Mouse (Mus musculus): ENCODE data around the gene Tex36.

The Tex36 gene

GRCm38 (mm10) chr7:133583216-133583615, 18.7 kb downstream of the Tex36 start:
- no peak for DNase-seq

- DNase-seq, result no peak
These were observed 21.7 kb downstream of the Tex36 start for GRCm38 (mm10) chr7:133580296-133580640.

GRCm38 (mm10) chr7:133579491-133580295, 22.3 kb downstream of the Tex36 start:
- DNase-seq, result no peak

- DNase-seq, result no peak
These were observed 25.1 kb downstream of the Tex36 start for GRCm38 (mm10) chr7:133576825-133577224.

GRCm38 (mm10) chr7:133576281-133576680, 25.7 kb downstream of the Tex36 start:
- DNase-seq, result no peak

- DNase-seq, result peak; percentile 33
These were observed 30.0 kb downstream of the Tex36 start for GRCm38 (mm10) chr7:133571927-133572326.

- no peak for DNase-seq
These were observed 32.6 kb downstream of the Tex36 start for GRCm38 (mm10) chr7:133569194-133569880.

- DNase-seq, result no peak
These were observed 37.4 kb downstream of the Tex36 start for GRCm38 (mm10) chr7:133564600-133564999.

- no peak for DNase-seq
These were observed 38.7 kb downstream of the Tex36 start for GRCm38 (mm10) chr7:133563175-133563824.

- DNase-seq, result no peak
These were observed 46.0 kb downstream of the Tex36 start for GRCm38 (mm10) chr7:133555786-133556492.

- no peak for DNase-seq
These were observed 49.5 kb downstream of the Tex36 start for GRCm38 (mm10) chr7:133552306-133552991.

GRCm38 (mm10) chr7:133551000-133551399, 51.0 kb downstream of the Tex36 start:
- DNase-seq, result no peak

- no peak for DNase-seq
These were observed 53.5 kb downstream of the Tex36 start for GRCm38 (mm10) chr7:133548434-133548833.

- DNase-seq, result no peak
These were observed 56.3 kb downstream of the Tex36 start for GRCm38 (mm10) chr7:133545631-133546030.

GRCm38 (mm10) chr7:133544966-133545365, 57.0 kb downstream of the Tex36 start:
- no peak for DNase-seq

GRCm38 (mm10) chr7:133543131-133543530, 58.8 kb downstream of the Tex36 start:
- no peak for DNase-seq

- DNase-seq, result no peak
These were observed 64.6 kb downstream of the Tex36 start for GRCm38 (mm10) chr7:133537366-133537765.

Measured in cerebellum, adult 11 months (tissue).